8 mouse cellular contexts compared by ENCODE assay signal in genomic region chr17:23546702-23547505, GRCm38 (mm10). TPM values are rescaled to one million over a fixed set of nuclear protein-coding genes. Genes with fewer than 3 reads are reported as not detected.
DNase-seq lines count a peak whose midpoint lies in the region; ATAC-seq and TF ChIP-seq lines count a peak whose summit lies in the region.

No protein-coding gene starts in this region.

- DNase-seq in 3T3-L1 (ENCODE audit: low read depth, low spot score) = peak; percentile 97
- DNase-seq in adrenal gland, postnatal 36 days = peak; percentile 85 to 90
- DNase-seq in heart, embryonic 10.5 days (ENCODE audit: low spot score) = peak; percentile 88
- peak; percentile 91 for DNase-seq in limb, embryonic 14.5 days (ENCODE audit: low spot score)
- DNase-seq in spleen, adult 12 weeks (ENCODE audit: low spot score) = peak; percentile 77

- H3K9me3 ChIP-seq in heart, embryonic 10.5 days = no peaks in the 10 kb centered on the region
- no peaks in the 10 kb centered on the region for H3K9me3 ChIP-seq in kidney, embryonic 14.5 days (ENCODE audit: control insufficient read depth, low read length)
- H3K9me3 ChIP-seq in limb, embryonic 14.5 days (ENCODE audit: control insufficient read depth, low read length) = no peaks in the 10 kb centered on the region
- no peaks in the 10 kb centered on the region for H3K9me3 ChIP-seq in midbrain, embryonic 15.5 days

- H3K27ac ChIP-seq in heart, embryonic 10.5 days = peak overlapping the region; percentile 84
- peak overlapping the region; percentile 57; the same call in 1 of the 2 replicates for H3K27ac ChIP-seq in kidney, embryonic 14.5 days (ENCODE audit: low read depth, low read length)
- peak overlapping the region; percentile 67 for H3K27ac ChIP-seq in limb, embryonic 14.5 days (replicated peaks; ENCODE audit: low read depth, low read length)
- peak overlapping the region; percentile 54; the same call in 1 of the 2 replicates for H3K27ac ChIP-seq in midbrain, embryonic 15.5 days

- under 1% methylated on average over 42 of the region's 42 CpGs for WGBS in heart, embryonic 10.5 days
- under 1% methylated on average over 42 of the region's 42 CpGs for WGBS in kidney, embryonic 14.5 days
- WGBS in limb, embryonic 14.5 days = under 1% methylated on average over 42 of the region's 42 CpGs
- WGBS in midbrain, embryonic 15.5 days = under 1% methylated on average over 42 of the region's 42 CpGs

- peak overlapping the region; percentile 64 for H3K9ac ChIP-seq in kidney, embryonic 14.5 days (ENCODE audit: low read depth, low read length)
- peak overlapping the region; percentile 67 for H3K9ac ChIP-seq in limb, embryonic 14.5 days (ENCODE audit: low read depth, low read length, severe bottlenecking)
- H3K9ac ChIP-seq in midbrain, embryonic 15.5 days = peak overlapping the region; percentile 43

- no peaks in the 10 kb centered on the region for H3K36me3 ChIP-seq in heart, embryonic 10.5 days
- no peaks in the 10 kb centered on the region for H3K36me3 ChIP-seq in kidney, embryonic 14.5 days (ENCODE audit: control insufficient read depth, insufficient read depth, low read length)
- no peaks in the 10 kb centered on the region for H3K36me3 ChIP-seq in limb, embryonic 14.5 days (ENCODE audit: control insufficient read depth, insufficient read depth, low read length)
- H3K36me3 ChIP-seq in midbrain, embryonic 15.5 days (replicated peaks) = no peaks in the 10 kb centered on the region

- peaks cover 21% of the 10 kb centered on the region for H3K4me1 ChIP-seq in heart, embryonic 10.5 days
- peaks cover 14% of the 10 kb centered on the region; the same call in 1 of the 2 replicates for H3K4me1 ChIP-seq in kidney, embryonic 14.5 days (ENCODE audit: control insufficient read depth, insufficient read depth, low read length)
- 0 out of 2 replicates have a peak, but pooled peaks cover 10% of the 10 kb centered on the region for H3K4me1 ChIP-seq in limb, embryonic 14.5 days (ENCODE audit: control insufficient read depth, insufficient read depth, low read length)
- peaks cover 12% of the 10 kb centered on the region for H3K4me1 ChIP-seq in midbrain, embryonic 15.5 days

- TF ChIP-seq POLR2A in limb, embryonic 14.5 days (IDR thresholded peaks at IDR 0.05; ENCODE audit: borderline replicate concordance, extremely low read depth, insufficient read depth, insufficient read length) = no peak

- H3K4me2 ChIP-seq in kidney, embryonic 14.5 days (replicated peaks; ENCODE audit: low read depth, low read length) = peak overlapping the region; percentile 38
- peak overlapping the region; percentile 46 for H3K4me2 ChIP-seq in limb, embryonic 14.5 days (replicated peaks; ENCODE audit: low read depth, low read length, severe bottlenecking)
- peak overlapping the region; percentile 52 for H3K4me2 ChIP-seq in midbrain, embryonic 15.5 days

- peak; percentile 44 for ATAC-seq in erythroblast, adult 5-6 weeks (replicated peaks; ENCODE audit: low FRiP score, poor library complexity, severe bottlenecking)
- peak; percentile 22 for ATAC-seq in kidney, embryonic 14.5 days (ENCODE audit: low FRiP score, low TSS enrichment)
- ATAC-seq in limb, embryonic 14.5 days (ENCODE audit: low FRiP score, low read depth) = peak; percentile 28
- peak; percentile 14 for ATAC-seq in midbrain, embryonic 15.5 days (replicated peaks)

- peak overlapping the region; percentile 84 for H3K4me3 ChIP-seq in heart, embryonic 10.5 days
- H3K4me3 ChIP-seq in kidney, embryonic 14.5 days (ENCODE audit: low read length) = peak overlapping the region; percentile 56
- peak overlapping the region; percentile 60 for H3K4me3 ChIP-seq in limb, embryonic 14.5 days (replicated peaks; ENCODE audit: low read length)
- peak overlapping the region; percentile 62 for H3K4me3 ChIP-seq in midbrain, embryonic 15.5 days

- no peaks in the 10 kb centered on the region for H3K27me3 ChIP-seq in heart, embryonic 10.5 days (ENCODE audit: insufficient read depth, poor library complexity, severe bottlenecking)
- no peaks in the 10 kb centered on the region for H3K27me3 ChIP-seq in kidney, embryonic 14.5 days (ENCODE audit: control insufficient read depth, insufficient read depth, low read length)
- H3K27me3 ChIP-seq in limb, embryonic 14.5 days (ENCODE audit: control insufficient read depth, insufficient read depth, low read length) = no peaks in the 10 kb centered on the region
- peaks cover under 1% of the 10 kb centered on the region for H3K27me3 ChIP-seq in midbrain, embryonic 15.5 days (replicated peaks)

RNA-seq across cellular contexts. Expression of gene Zfp213, which starts 17.1 kb away (rescaled TPM):
- total RNA-seq in adrenal gland, postnatal 36 days (2021) = 10 to 100 TPM; 10.3 to 12.1 TPM
- total RNA-seq in erythroblast, adult 5-6 weeks (2015; ENCODE audit: low replicate concordance) = 1.7 and 2.5 TPM in 2 replicates
- total RNA-seq in erythroblast, adult 5-6 weeks (2017; ENCODE audit: low replicate concordance) = 0.34 and 2.5 TPM in 2 replicates
- 19.5 and 23.0 TPM in 2 replicates for polyA plus RNA-seq in heart, embryonic 10.5 days (2016; fragmentation: Nextera tagmentation; extraction: Ambion mirVana)
- polyA plus RNA-seq in kidney, embryonic 14.5 days (2014; fragmentation: Nextera tagmentation; extraction: Ambion mirVana) = 19.5 and 24.9 TPM in 2 replicates
- polyA plus RNA-seq in limb, embryonic 14.5 days (2012; rRNA removed) = 16.3 and 21.1 TPM in 2 replicates
- polyA plus RNA-seq in limb, embryonic 14.5 days (2014; fragmentation: Nextera tagmentation; extraction: Ambion mirVana) = 17.4 and 18.1 TPM in 2 replicates
- 19.4 and 19.7 TPM in 2 replicates for polyA plus RNA-seq in midbrain, embryonic 15.5 days (2015; fragmentation: Nextera tagmentation; extraction: Ambion mirVana)

RNA-seq across cellular contexts. Expression of gene Zfp13, which starts 52.4 kb away (rescaled TPM):
- total RNA-seq in adrenal gland, postnatal 36 days (2021) = 10 to 100 TPM in 1 of 2 experiments, 1 to 10 TPM in 1; 7.0 to 11.4 TPM
- total RNA-seq in erythroblast, adult 5-6 weeks (2015; ENCODE audit: low replicate concordance) = not detected in 2 replicates
- not detected in 2 replicates for total RNA-seq in erythroblast, adult 5-6 weeks (2017; ENCODE audit: low replicate concordance)
- polyA plus RNA-seq in heart, embryonic 10.5 days (2016; fragmentation: Nextera tagmentation; extraction: Ambion mirVana) = 12.0 and 15.4 TPM in 2 replicates
- 15.3 and 19.1 TPM in 2 replicates for polyA plus RNA-seq in kidney, embryonic 14.5 days (2014; fragmentation: Nextera tagmentation; extraction: Ambion mirVana)
- 27.6 and 33.8 TPM in 2 replicates for polyA plus RNA-seq in limb, embryonic 14.5 days (2012; rRNA removed)
- 16.2 and 16.3 TPM in 2 replicates for polyA plus RNA-seq in limb, embryonic 14.5 days (2014; fragmentation: Nextera tagmentation; extraction: Ambion mirVana)
- 30.4 and 31.9 TPM in 2 replicates for polyA plus RNA-seq in midbrain, embryonic 15.5 days (2015; fragmentation: Nextera tagmentation; extraction: Ambion mirVana)

RNA-seq across cellular contexts. Expression of gene Zscan10, which starts 53.8 kb away (rescaled TPM):
- not detected for total RNA-seq in adrenal gland, postnatal 36 days (2021)
- total RNA-seq in erythroblast, adult 5-6 weeks (2015; ENCODE audit: low replicate concordance) = not detected in 2 replicates
- total RNA-seq in erythroblast, adult 5-6 weeks (2017; ENCODE audit: low replicate concordance) = not detected in 2 replicates
- 0.10 and 0.21 TPM in 2 replicates for polyA plus RNA-seq in heart, embryonic 10.5 days (2016; fragmentation: Nextera tagmentation; extraction: Ambion mirVana)
- polyA plus RNA-seq in kidney, embryonic 14.5 days (2014; fragmentation: Nextera tagmentation; extraction: Ambion mirVana) = 0.29 and 0.45 TPM in 2 replicates
- polyA plus RNA-seq in limb, embryonic 14.5 days (2012; rRNA removed) = 0.63 and 1.00 TPM in 2 replicates
- 0.33 TPM in 1 of 2 replicates, not detected in the other for polyA plus RNA-seq in limb, embryonic 14.5 days (2014; fragmentation: Nextera tagmentation; extraction: Ambion mirVana)
- not detected in 2 replicates for polyA plus RNA-seq in midbrain, embryonic 15.5 days (2015; fragmentation: Nextera tagmentation; extraction: Ambion mirVana)

Comparison
In these comparisons a context has a peak if more than half of its experiments do, and no peak if none do; other contexts are left out.
1. Peak in every context shown above with its lines: DNase-seq, ATAC-seq, H3K4me3 ChIP-seq and H3K27ac ChIP-seq.